Mouse (Mus musculus) heart, adult 9 months (tissue): ENCODE data around the gene Wfs1.
A peak's percentile ranks its signal among the peaks of the same experiment; 100 is the strongest.
"Not testable (repeated sequence)": the region's sequence is repeated elsewhere in the genome, so short reads cannot be mapped to it uniquely, and the experiment has no call there.

Experiments used
- DNase-seq, 2 experiments: peaks; one replicate each; pipeline ENCODE4 v3.0.0; 2022; ENCODE audit warnings: low spot score in 2 of 2

Wfs1 gene

GRCm38 (mm10) chr5:36988781-36989624 lies at the start of gene Wfs1:
Wfs1 (minus strand) TSS chr5:36989205.
- DNase-seq: peak; percentile 99

GRCm38 (mm10) chr5:37036884-37037283 lies 47.9 kb upstream of the Wfs1 start:
- DNase-seq: no peak

GRCm38 (mm10) chr5:37035896-37036295 lies 46.9 kb upstream of the Wfs1 start:
- no peak for DNase-seq

- DNase-seq: no peak
Measured at GRCm38 (mm10) chr5:37035192-37035591, 46.2 kb upstream of the Wfs1 start.

- DNase-seq: no peak
Measured at GRCm38 (mm10) chr5:37030753-37031152, 41.7 kb upstream of the Wfs1 start.

GRCm38 (mm10) chr5:37029326-37029905 lies 40.4 kb upstream of the Wfs1 start:
- no peak for DNase-seq

GRCm38 (mm10) chr5:37028486-37029311 lies 39.7 kb upstream of the Wfs1 start:
- DNase-seq: no peak

- DNase-seq: peak; percentile 14 to 38
Measured at GRCm38 (mm10) chr5:37028104-37028485, 39.1 kb upstream of the Wfs1 start.

- DNase-seq: no peak
Measured at GRCm38 (mm10) chr5:37027701-37028100, 38.7 kb upstream of the Wfs1 start.

- no peak for DNase-seq
Measured at GRCm38 (mm10) chr5:37017222-37017621, 28.2 kb upstream of the Wfs1 start.

GRCm38 (mm10) chr5:37015612-37016310 lies 26.8 kb upstream of the Wfs1 start:
- DNase-seq: no peak

- no peak for DNase-seq
Measured at GRCm38 (mm10) chr5:37010666-37011317, 21.8 kb upstream of the Wfs1 start.

GRCm38 (mm10) chr5:37009761-37010160 lies 20.8 kb upstream of the Wfs1 start:
- DNase-seq: not testable (repeated sequence)

- DNase-seq: peak in 1 of 2 experiments; percentile 58
Measured at GRCm38 (mm10) chr5:37002001-37002400, 13.0 kb upstream of the Wfs1 start.

- no peak for DNase-seq
Measured at GRCm38 (mm10) chr5:37001002-37001401, 12.0 kb upstream of the Wfs1 start.

GRCm38 (mm10) chr5:36997996-36998395 lies 9.0 kb upstream of the Wfs1 start:
- no peak for DNase-seq

GRCm38 (mm10) chr5:36996410-36996809 lies 7.4 kb upstream of the Wfs1 start:
- DNase-seq: no peak

GRCm38 (mm10) chr5:36990631-36991350 lies 1.8 kb upstream of the Wfs1 start:
- no peak for DNase-seq

GRCm38 (mm10) chr5:36990196-36990595 lies 1.2 kb upstream of the Wfs1 start:
- DNase-seq: no peak

GRCm38 (mm10) chr5:36989625-36989977 lies 596 bp upstream of the Wfs1 start:
- DNase-seq: no peak
